Mouse (Mus musculus): Measurements from ENCODE around the gene Dppa5a. TPM values are rescaled to one million over a fixed set of nuclear protein-coding genes. Genes with fewer than 3 reads are reported as not detected.
"Not testable (repeated sequence)": the region's sequence is repeated elsewhere in the genome, so short reads cannot be mapped to it uniquely, and the experiment has no call there.

The Dppa5a gene
- polyA plus RNA-seq, 1 experiment from 2014 or later = 0.60 TPM

DNA sequence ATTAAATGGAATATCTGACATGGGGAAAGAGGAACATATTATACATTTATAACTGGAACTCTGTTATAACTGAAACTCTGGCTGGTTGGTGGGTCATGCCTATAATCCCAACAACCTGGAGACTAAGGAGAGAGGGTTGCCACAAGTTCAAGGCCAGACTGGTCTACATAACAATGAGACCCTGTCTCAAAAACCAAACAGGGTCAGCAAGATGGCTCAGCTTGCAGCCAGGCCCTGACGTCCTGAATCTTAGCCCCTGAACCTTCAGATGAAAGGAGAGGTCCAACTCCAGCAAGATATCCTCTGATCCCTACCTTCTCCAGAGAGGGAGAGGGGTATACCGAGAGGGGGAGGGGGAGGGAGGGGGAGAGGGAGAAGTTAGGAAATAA is 7.5 kb downstream of the Dppa5a start:
- Histone ChIP-seq H3K9me3 (no peaks in the 10 kb centered on the region), H3K36me3 (no peaks in the 10 kb centered on the region), H3K27ac (no peak overlapping the region), H3K27me3 (no peaks in the 10 kb centered on the region), H3K9ac (no peak overlapping the region), H3K4me1 (no peaks in the 10 kb centered on the region), H3K4me3 (no peak overlapping the region), H3K4me2 (no peak overlapping the region)
- WGBS = 38% methylated on average over 2 of the region's 2 CpGs
- no peak for ATAC-seq (ENCODE audit: insufficient number of reproducible peaks, insufficient read depth, low FRiP score, low TSS enrichment, low read depth)

- no peak overlapping the region for H3K4me2 ChIP-seq
- no peak overlapping the region for H3K9ac ChIP-seq
- H3K4me3 ChIP-seq = no peak overlapping the region
- no peaks in the 10 kb centered on the region for H3K27me3 ChIP-seq
- no peaks in the 10 kb centered on the region for H3K4me1 ChIP-seq
- no peaks in the 10 kb centered on the region for H3K9me3 ChIP-seq
- H3K27ac ChIP-seq = no peak overlapping the region
- H3K36me3 ChIP-seq = no peaks in the 10 kb centered on the region
- no peak for ATAC-seq (ENCODE audit: insufficient number of reproducible peaks, insufficient read depth, low FRiP score, low TSS enrichment, low read depth)
- 81% methylated on average over 6 of the region's 6 CpGs for WGBS
These were observed 8.1 kb downstream of the Dppa5a start for GRCm38 (mm10) chr9:78359750-78360483.

- Histone ChIP-seq H3K36me3 (no peaks in the 10 kb centered on the region), H3K27ac (no peak overlapping the region), H3K4me2 (no peak overlapping the region), H3K27me3 (no peaks in the 10 kb centered on the region), H3K4me3 (no peak overlapping the region), H3K4me1 (no peaks in the 10 kb centered on the region), H3K9ac (no peak overlapping the region), H3K9me3 (no peaks in the 10 kb centered on the region)
- 14% methylated on average over 9 of the region's 9 CpGs for WGBS
- ATAC-seq (ENCODE audit: insufficient number of reproducible peaks, insufficient read depth, low FRiP score, low TSS enrichment, low read depth) = 0 out of 2 replicates have a peak, but pooled peaks have one; percentile 43
These were observed 9.9 kb downstream of the Dppa5a start for GRCm38 (mm10) chr9:78358053-78358452.

DNA sequence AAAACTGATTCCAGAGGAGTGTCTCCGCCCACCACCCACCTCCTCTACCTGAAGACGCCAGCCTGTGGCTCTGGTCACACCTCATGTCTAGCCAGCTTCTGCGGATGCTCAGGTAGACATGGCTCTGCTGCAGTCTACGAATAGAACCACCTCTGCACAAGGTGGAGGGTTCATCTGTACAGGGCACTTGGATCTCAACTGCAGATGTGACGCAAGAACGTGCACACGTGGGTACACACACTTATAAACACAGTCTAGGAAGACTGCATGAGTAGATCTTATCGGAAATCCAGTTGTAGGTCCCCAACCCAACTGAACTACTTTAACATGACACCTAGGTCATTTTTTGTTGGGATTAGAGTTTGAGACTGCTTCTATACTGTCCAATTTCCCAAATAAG is 12.4 kb downstream of the Dppa5a start, which contains the start of gene Gsta2:
TSS of gene Gsta2 (minus strand) at position 178 of the 400 bp plus-strand sequence.
- Histone ChIP-seq H3K9me3 (no peaks in the 10 kb centered on the region), H3K36me3 (no peaks in the 10 kb centered on the region), H3K9ac (no peak within 1 kb of the TSS), H3K4me2 (no peak within 1 kb of the TSS), H3K4me3 (no peak within 1 kb of the TSS), H3K27me3 (no peaks in the 10 kb centered on the region), H3K4me1 (no peaks in the 10 kb centered on the region), H3K27ac (no peak within 1 kb of the TSS)
- 85% methylated on average over 8 of the region's 8 CpGs for WGBS
- no peak for ATAC-seq (ENCODE audit: insufficient number of reproducible peaks, insufficient read depth, low FRiP score, low TSS enrichment, low read depth)

- 83% methylated on average over 11 of the region's 11 CpGs for WGBS
- H3K9ac ChIP-seq = no peak overlapping the region
- no peak overlapping the region for H3K4me3 ChIP-seq
- no peak for ATAC-seq (ENCODE audit: insufficient number of reproducible peaks, insufficient read depth, low FRiP score, low TSS enrichment, low read depth)
- no peaks in the 10 kb centered on the region for H3K36me3 ChIP-seq
- H3K27ac ChIP-seq = no peak overlapping the region
- no peak overlapping the region for H3K4me2 ChIP-seq
- no peaks in the 10 kb centered on the region for H3K27me3 ChIP-seq
- H3K9me3 ChIP-seq = no peaks in the 10 kb centered on the region
- no peaks in the 10 kb centered on the region for H3K4me1 ChIP-seq
These were observed 13.1 kb downstream of the Dppa5a start for GRCm38 (mm10) chr9:78354665-78355578.

DNA sequence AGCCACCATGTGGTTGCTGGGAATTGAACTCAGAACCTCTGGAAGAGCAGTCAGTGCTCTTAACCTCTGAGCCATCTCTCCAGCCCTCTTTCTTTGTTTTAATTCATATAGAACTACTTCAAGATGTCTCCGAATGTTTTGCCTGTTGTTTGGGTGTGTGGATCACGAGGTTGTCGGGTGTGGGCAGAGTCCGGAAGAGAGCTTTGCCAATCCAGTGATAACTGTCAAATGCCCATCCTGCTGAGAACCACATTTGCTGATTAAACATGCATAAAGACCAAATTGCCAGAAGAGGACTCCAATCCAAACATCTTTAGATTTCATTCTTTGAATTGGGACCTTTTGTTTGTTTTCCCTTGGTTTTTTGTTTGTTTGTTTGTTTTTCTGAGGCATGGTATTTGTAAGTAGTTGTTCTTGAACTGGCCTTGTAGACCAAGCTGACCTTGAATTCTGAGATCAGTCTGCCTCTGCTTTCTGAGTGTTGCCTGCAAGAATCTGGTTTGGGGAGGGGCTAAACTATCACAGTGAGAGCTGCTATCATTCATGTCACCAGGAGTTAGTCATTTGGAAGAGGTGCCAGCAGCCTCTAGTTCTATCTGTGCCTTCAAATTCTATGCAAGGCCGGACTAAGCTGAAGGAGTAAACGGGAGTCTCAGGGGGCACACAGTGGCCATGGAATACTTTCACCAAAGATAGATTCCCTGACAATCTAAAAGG is 16.3 kb downstream of the Dppa5a start:
- Histone ChIP-seq H3K27ac (no peak overlapping the region), H3K4me1 (no peaks in the 10 kb centered on the region), H3K4me3 (no peak overlapping the region), H3K9ac (no peak overlapping the region), H3K36me3 (no peaks in the 10 kb centered on the region), H3K27me3 (no peaks in the 10 kb centered on the region), H3K4me2 (no peak overlapping the region), H3K9me3 (no peaks in the 10 kb centered on the region)
- WGBS = 81% methylated on average over 6 of the region's 6 CpGs
- no peak for ATAC-seq (ENCODE audit: insufficient number of reproducible peaks, insufficient read depth, low FRiP score, low TSS enrichment, low read depth)

DNA sequence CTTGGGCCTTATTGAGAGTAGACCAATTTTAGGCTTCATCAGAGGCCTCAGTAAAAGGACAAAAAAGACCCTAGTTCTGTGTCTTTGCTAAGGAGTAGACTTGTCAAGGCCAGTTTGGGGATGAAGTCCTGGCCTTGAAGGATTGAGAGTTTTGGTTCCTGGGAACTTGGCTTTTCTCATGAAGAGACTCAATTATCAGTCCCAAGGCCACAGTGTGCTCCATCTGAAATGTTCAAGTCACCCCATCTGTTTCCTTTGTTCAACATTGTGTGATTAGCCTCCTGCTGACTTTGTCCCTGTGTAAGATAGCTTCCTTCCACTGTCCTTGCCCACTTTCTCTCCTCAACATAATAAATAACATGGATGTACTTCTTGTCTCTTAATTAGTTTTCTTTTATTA is 18.0 kb downstream of the Dppa5a start:
- not testable (repeated sequence) for H3K4me2 ChIP-seq; H3K27ac ChIP-seq; H3K4me3 ChIP-seq; H3K36me3 ChIP-seq; H3K4me1 ChIP-seq; H3K9me3 ChIP-seq; H3K9ac ChIP-seq; H3K27me3 ChIP-seq; ATAC-seq (ENCODE audit: insufficient number of reproducible peaks, insufficient read depth, low FRiP score, low TSS enrichment, low read depth)

GRCm38 (mm10) chr9:78349141-78349540 is 18.8 kb downstream of the Dppa5a start:
- H3K4me3 ChIP-seq; H3K36me3 ChIP-seq; H3K4me1 ChIP-seq; H3K27me3 ChIP-seq; H3K9me3 ChIP-seq; H3K9ac ChIP-seq; H3K27ac ChIP-seq; ATAC-seq (ENCODE audit: insufficient number of reproducible peaks, insufficient read depth, low FRiP score, low TSS enrichment, low read depth); H3K4me2 ChIP-seq: not testable (repeated sequence)
- 86% methylated on average over 3 of the region's 3 CpGs for WGBS

GRCm38 (mm10) chr9:78348206-78349004 is 19.6 kb downstream of the Dppa5a start:
- not testable (repeated sequence) for H3K4me1 ChIP-seq; H3K9me3 ChIP-seq; H3K27ac ChIP-seq; H3K9ac ChIP-seq; ATAC-seq (ENCODE audit: insufficient number of reproducible peaks, insufficient read depth, low FRiP score, low TSS enrichment, low read depth); H3K4me2 ChIP-seq; H3K27me3 ChIP-seq; H3K4me3 ChIP-seq; H3K36me3 ChIP-seq
- WGBS = 53% methylated on average over 6 of the region's 6 CpGs

- H3K4me2 ChIP-seq = no peak overlapping the region
- no peak overlapping the region for H3K27ac ChIP-seq
- H3K36me3 ChIP-seq = no peaks in the 10 kb centered on the region
- no peaks in the 10 kb centered on the region for H3K27me3 ChIP-seq
- no peak overlapping the region for H3K9ac ChIP-seq
- no peak for ATAC-seq (ENCODE audit: insufficient number of reproducible peaks, insufficient read depth, low FRiP score, low TSS enrichment, low read depth)
- no peak overlapping the region for H3K4me3 ChIP-seq
- 57% methylated on average over 3 of the region's 3 CpGs for WGBS
- no peaks in the 10 kb centered on the region for H3K4me1 ChIP-seq
- no peaks in the 10 kb centered on the region for H3K9me3 ChIP-seq
These were observed 21.0 kb downstream of the Dppa5a start for GRCm38 (mm10) chr9:78347004-78347403.

DNA sequence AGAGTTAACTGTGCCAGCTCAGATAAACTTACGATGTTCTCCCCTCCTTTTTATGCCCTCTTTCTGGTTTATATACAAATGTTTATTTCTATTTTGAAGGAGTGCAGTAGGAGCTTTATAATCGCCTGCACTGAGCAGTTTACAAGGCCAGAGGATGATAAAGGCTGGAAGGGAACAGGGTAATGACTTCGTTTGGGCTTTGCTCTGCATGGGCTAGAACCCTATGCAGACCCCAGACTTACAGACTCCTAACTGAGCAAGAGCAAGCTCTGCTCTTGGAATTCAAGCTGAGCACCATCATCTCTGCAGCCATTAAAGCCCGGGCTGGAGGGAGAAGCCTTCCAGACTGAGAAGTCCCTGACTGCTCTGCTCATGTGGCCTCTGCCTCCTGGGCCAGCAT is 22.7 kb downstream of the Dppa5a start:
- ATAC-seq (ENCODE audit: insufficient number of reproducible peaks, insufficient read depth, low FRiP score, low TSS enrichment, low read depth) = not testable (repeated sequence)
- WGBS = 61% methylated on average over 4 of the region's 4 CpGs

More for the DNA sequence above, 22.7 kb downstream of the Dppa5a start:
- not testable (repeated sequence) for H3K4me3 ChIP-seq, H3K9me3 ChIP-seq, H3K4me1 ChIP-seq, H3K27me3 ChIP-seq, H3K27ac ChIP-seq, H3K9ac ChIP-seq, H3K4me2 ChIP-seq, H3K36me3 ChIP-seq

All from embryonic facial prominence, embryonic 13.5 days (tissue).